Mouse (Mus musculus): ENCODE data around the gene Cyp11a1. TPM values are rescaled to one million over a fixed set of nuclear protein-coding genes. Genes with fewer than 3 reads are reported as not detected.

The Cyp11a1 gene
- polyA plus RNA-seq, 1 experiment = 0.45 TPM

DNA sequence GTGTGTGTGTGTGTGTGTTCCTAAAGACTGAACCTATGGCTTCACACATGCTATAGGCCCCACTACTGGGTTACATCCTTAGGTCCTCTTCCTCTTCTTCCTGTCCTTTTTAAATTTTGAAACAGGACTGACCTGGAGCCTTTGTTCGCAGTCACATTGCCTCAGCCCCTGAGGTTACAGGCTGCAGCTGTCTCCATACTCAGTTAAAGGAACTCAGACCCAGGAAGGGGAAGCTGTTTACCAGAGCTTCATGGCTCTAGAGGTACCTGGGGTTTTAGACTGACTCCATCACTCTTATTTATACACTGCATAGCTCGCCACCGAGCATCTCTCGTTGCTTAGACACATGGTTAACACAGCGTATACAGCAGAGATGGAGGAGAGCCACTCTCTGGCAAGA is 34.8 kb upstream of the Cyp11a1 start:
- no peak overlapping the region for H3K9ac ChIP-seq (ENCODE audit: low read depth, poor library complexity, severe bottlenecking)
- no peak overlapping the region for H3K4me3 ChIP-seq (ENCODE audit: low read depth, low read length)
- H3K36me3 ChIP-seq (ENCODE audit: control insufficient read depth, insufficient read depth, low read length, poor library complexity, severe bottlenecking) = no peaks in the 10 kb centered on the region
- H3K4me1 ChIP-seq (ENCODE audit: control insufficient read depth, insufficient read depth, low read length) = no peaks in the 10 kb centered on the region
- no peaks in the 10 kb centered on the region; the same call in 1 of the 2 replicates for H3K27me3 ChIP-seq (ENCODE audit: control insufficient read depth, insufficient read depth, low read length, poor library complexity, severe bottlenecking)
- TF ChIP-seq CTCF (IDR thresholded peaks at IDR 0.05; ENCODE audit: low read depth, low read length) = no peak
- no peak overlapping the region for H3K27ac ChIP-seq (ENCODE audit: insufficient read depth, low read length)
- H3K9me3 ChIP-seq (replicated peaks; ENCODE audit: control insufficient read depth, insufficient read depth, low read length, poor library complexity, severe bottlenecking) = no peaks in the 10 kb centered on the region

DNA sequence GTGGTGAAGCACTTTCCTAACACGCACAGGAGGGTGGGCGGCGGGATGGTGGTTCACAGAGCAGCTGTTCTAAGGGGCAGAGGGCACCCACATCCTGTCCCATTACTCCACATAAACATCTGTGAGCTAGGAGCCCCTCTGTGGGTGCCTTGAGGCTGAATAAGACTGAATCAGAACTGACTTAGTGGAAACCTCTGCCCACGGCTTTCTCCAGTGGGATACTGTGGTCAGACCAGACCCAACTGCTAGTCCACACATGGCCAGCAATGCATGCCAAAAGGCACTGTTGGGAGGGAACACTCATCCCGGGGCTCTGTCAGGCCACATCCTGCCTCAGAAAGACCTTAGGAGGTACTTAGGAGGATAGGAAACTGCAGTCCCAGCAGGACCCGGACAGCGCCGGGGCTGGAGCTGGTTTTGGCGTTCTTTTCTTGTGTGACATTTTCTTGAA is 34.0 kb upstream of the Cyp11a1 start:
- Histone ChIP-seq H3K27ac (ENCODE audit: insufficient read depth, low read length) (no peak overlapping the region), H3K36me3 (ENCODE audit: control insufficient read depth, insufficient read depth, low read length, poor library complexity, severe bottlenecking) (no peaks in the 10 kb centered on the region), H3K9ac (ENCODE audit: low read depth, poor library complexity, severe bottlenecking) (no peak overlapping the region), H3K4me3 (ENCODE audit: low read depth, low read length) (no peak overlapping the region), H3K27me3 (ENCODE audit: control insufficient read depth, insufficient read depth, low read length, poor library complexity, severe bottlenecking) (no peaks in the 10 kb centered on the region; the same call in 1 of the 2 replicates), H3K4me1 (ENCODE audit: control insufficient read depth, insufficient read depth, low read length) (no peaks in the 10 kb centered on the region), H3K9me3 (replicated peaks; ENCODE audit: control insufficient read depth, insufficient read depth, low read length, poor library complexity, severe bottlenecking) (no peaks in the 10 kb centered on the region)
- TF ChIP-seq POLR2A (IDR thresholded peaks at IDR 0.05; ENCODE audit: insufficient read depth, low read length) = no peak
- no peak for TF ChIP-seq CTCF (IDR thresholded peaks at IDR 0.05; ENCODE audit: low read depth, low read length)
- no peak for TF ChIP-seq EP300 (IDR thresholded peaks at IDR 0.05; ENCODE audit: insufficient read depth, low read depth, low read length)

DNA sequence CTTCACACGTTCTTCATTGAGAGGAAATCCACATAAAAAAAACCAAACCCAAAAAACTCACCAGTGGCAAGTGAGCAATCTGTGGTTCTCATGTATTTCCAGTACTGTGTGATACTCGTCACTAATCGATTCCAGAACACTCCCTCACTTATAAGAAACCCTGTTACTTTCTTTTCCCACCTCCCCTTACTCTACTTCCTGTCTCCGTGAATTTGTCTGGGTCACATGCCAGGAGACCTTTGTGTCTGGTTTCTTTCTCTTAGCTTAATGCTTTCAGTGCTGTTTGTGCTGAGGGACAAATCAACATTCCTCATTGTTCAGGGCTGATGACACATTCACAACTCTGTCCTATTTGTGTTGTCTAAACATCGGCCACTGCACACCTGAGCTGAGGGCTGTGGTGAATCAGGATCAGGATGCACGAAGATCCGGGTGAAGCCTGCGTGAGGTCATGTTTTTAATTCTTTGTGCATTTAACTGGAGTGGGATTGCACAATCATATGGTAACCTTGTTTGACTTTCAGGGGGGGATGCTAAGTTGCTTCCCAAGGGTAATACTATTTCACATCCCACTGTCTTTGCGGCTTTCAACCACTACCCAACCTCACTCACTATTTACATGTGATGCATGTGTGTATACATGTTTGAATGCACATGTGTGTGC is 33.3 kb upstream of the Cyp11a1 start:
- TF ChIP-seq EP300 (IDR thresholded peaks at IDR 0.05; ENCODE audit: insufficient read depth, low read depth, low read length) (no peak), CTCF (IDR thresholded peaks at IDR 0.05; ENCODE audit: low read depth, low read length) (no peak), POLR2A (IDR thresholded peaks at IDR 0.05; ENCODE audit: insufficient read depth, low read length) (no peak)
- H3K4me1 ChIP-seq (ENCODE audit: control insufficient read depth, insufficient read depth, low read length) = no peaks in the 10 kb centered on the region
- H3K27ac ChIP-seq (ENCODE audit: insufficient read depth, low read length) = no peak overlapping the region
- H3K36me3 ChIP-seq (ENCODE audit: control insufficient read depth, insufficient read depth, low read length, poor library complexity, severe bottlenecking) = no peaks in the 10 kb centered on the region
- no peak overlapping the region for H3K9ac ChIP-seq (ENCODE audit: low read depth, poor library complexity, severe bottlenecking)
- H3K27me3 ChIP-seq (ENCODE audit: control insufficient read depth, insufficient read depth, low read length, poor library complexity, severe bottlenecking) = no peaks in the 10 kb centered on the region; the same call in 1 of the 2 replicates
- no peak overlapping the region for H3K4me3 ChIP-seq (ENCODE audit: low read depth, low read length)
- no peaks in the 10 kb centered on the region for H3K9me3 ChIP-seq (replicated peaks; ENCODE audit: control insufficient read depth, insufficient read depth, low read length, poor library complexity, severe bottlenecking)

DNA sequence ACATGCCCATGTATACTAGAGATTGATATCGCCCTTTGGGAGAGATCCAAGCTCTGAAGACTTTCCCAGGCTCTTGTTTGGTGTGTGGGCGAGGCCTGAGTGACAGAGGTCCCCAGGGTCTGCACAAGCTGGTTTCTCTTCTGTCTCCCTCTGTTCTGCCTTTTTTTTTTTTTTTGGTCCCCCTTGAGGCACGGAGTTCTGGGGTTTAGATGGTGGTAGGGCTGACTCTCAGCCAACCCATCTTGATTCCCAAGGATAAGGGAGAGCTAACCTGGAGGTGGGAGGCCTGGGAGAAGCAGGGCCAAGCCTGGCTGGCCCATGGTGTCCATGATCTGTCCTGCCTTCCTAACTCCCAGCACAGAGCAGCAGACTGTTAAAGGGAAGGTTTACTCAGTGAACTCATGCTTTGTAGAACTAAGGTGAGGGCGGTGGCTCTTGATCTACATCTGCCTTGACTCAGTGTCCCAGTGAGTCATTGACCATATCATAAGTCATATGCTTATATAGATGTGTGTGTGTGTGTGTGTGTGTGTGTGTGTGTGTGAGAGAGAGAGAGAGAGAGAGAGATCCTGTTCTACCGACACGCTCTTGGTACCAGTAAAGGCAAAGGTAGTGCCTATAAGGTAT is 32.7 kb upstream of the Cyp11a1 start:
- no peaks in the 10 kb centered on the region for H3K36me3 ChIP-seq (ENCODE audit: control insufficient read depth, insufficient read depth, low read length, poor library complexity, severe bottlenecking)
- no peak overlapping the region for H3K27ac ChIP-seq (ENCODE audit: insufficient read depth, low read length)
- no peaks in the 10 kb centered on the region for H3K4me1 ChIP-seq (ENCODE audit: control insufficient read depth, insufficient read depth, low read length)
- H3K9me3 ChIP-seq (replicated peaks; ENCODE audit: control insufficient read depth, insufficient read depth, low read length, poor library complexity, severe bottlenecking) = no peaks in the 10 kb centered on the region
- TF ChIP-seq CTCF (IDR thresholded peaks at IDR 0.05; ENCODE audit: low read depth, low read length) (no peak), EP300 (IDR thresholded peaks at IDR 0.05; ENCODE audit: insufficient read depth, low read depth, low read length) (no peak)
- no peak overlapping the region for H3K4me3 ChIP-seq (ENCODE audit: low read depth, low read length)
- H3K9ac ChIP-seq (ENCODE audit: low read depth, poor library complexity, severe bottlenecking) = no peak overlapping the region
- H3K27me3 ChIP-seq (ENCODE audit: control insufficient read depth, insufficient read depth, low read length, poor library complexity, severe bottlenecking) = no peaks in the 10 kb centered on the region; the same call in 1 of the 2 replicates

DNA sequence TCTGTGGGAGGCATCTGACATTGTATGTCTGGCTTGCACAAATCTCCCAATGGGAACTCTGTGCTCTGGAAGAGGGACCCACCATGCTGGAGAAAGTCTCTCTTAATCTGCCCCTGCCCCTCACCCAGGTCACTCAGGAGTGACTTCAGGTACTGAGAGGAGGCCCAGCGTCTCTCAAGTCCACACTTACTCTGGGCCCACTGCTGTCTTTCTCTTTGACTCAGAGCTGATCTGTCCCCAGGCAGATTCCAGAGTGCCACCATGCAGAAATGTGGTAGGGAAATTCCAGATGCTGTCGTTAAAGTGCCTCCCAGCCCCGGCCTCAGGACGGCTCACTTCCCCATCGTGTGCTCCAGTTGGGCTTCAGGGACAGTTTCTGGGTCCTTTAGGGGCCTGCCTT is 32.0 kb upstream of the Cyp11a1 start:
- H3K9me3 ChIP-seq (replicated peaks; ENCODE audit: control insufficient read depth, insufficient read depth, low read length, poor library complexity, severe bottlenecking) = no peaks in the 10 kb centered on the region
- no peaks in the 10 kb centered on the region; the same call in 1 of the 2 replicates for H3K27me3 ChIP-seq (ENCODE audit: control insufficient read depth, insufficient read depth, low read length, poor library complexity, severe bottlenecking)
- TF ChIP-seq POLR2A (IDR thresholded peaks at IDR 0.05; ENCODE audit: insufficient read depth, low read length) = no peak
- no peak for TF ChIP-seq EP300 (IDR thresholded peaks at IDR 0.05; ENCODE audit: insufficient read depth, low read depth, low read length)
- TF ChIP-seq CTCF (IDR thresholded peaks at IDR 0.05; ENCODE audit: low read depth, low read length) = no peak
- no peaks in the 10 kb centered on the region for H3K4me1 ChIP-seq (ENCODE audit: control insufficient read depth, insufficient read depth, low read length)
- no peak overlapping the region for H3K4me3 ChIP-seq (ENCODE audit: low read depth, low read length)
- H3K27ac ChIP-seq (ENCODE audit: insufficient read depth, low read length) = no peak overlapping the region
- no peaks in the 10 kb centered on the region for H3K36me3 ChIP-seq (ENCODE audit: control insufficient read depth, insufficient read depth, low read length, poor library complexity, severe bottlenecking)
- no peak overlapping the region for H3K9ac ChIP-seq (ENCODE audit: low read depth, poor library complexity, severe bottlenecking)

DNA sequence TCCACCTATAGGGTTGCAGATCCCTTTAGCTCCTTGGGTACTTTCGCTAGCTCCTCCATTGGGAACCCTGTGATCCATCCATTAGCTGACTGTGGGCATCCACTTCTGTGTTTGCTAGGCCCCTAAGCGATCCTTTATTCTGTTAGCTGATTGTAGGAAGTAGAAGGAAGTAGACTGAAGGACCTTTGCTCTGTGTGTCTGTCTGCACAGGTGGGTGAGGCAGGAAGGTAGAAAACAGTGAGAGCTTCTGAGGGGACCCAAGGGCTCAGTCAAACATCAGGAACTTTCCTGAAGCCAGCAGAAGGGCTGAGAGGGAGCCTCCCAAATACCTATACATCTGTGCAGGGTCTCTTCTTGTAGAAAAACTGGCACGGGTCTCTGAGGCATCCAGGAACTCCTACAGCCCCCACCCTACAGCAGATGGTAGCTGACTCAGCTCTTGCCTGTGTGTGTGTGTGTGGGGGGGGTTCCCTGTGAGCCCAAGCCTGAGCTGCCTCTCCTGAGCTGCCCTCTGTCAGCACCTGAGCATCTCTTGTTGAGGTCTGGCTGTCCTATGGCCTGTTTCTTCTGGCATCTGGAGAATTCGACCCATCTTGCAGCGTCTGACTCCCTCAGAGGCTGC is 30.9 kb upstream of the Cyp11a1 start:
- TF ChIP-seq CTCF (IDR thresholded peaks at IDR 0.05; ENCODE audit: low read depth, low read length) (no peak), EP300 (IDR thresholded peaks at IDR 0.05; ENCODE audit: insufficient read depth, low read depth, low read length) (no peak), POLR2A (IDR thresholded peaks at IDR 0.05; ENCODE audit: insufficient read depth, low read length) (no peak)
- no peaks in the 10 kb centered on the region for H3K36me3 ChIP-seq (ENCODE audit: control insufficient read depth, insufficient read depth, low read length, poor library complexity, severe bottlenecking)
- no peak overlapping the region for H3K4me3 ChIP-seq (ENCODE audit: low read depth, low read length)
- no peak overlapping the region for H3K27ac ChIP-seq (ENCODE audit: insufficient read depth, low read length)
- H3K9me3 ChIP-seq (replicated peaks; ENCODE audit: control insufficient read depth, insufficient read depth, low read length, poor library complexity, severe bottlenecking) = no peaks in the 10 kb centered on the region
- no peaks in the 10 kb centered on the region; the same call in 1 of the 2 replicates for H3K27me3 ChIP-seq (ENCODE audit: control insufficient read depth, insufficient read depth, low read length, poor library complexity, severe bottlenecking)
- H3K4me1 ChIP-seq (ENCODE audit: control insufficient read depth, insufficient read depth, low read length) = no peaks in the 10 kb centered on the region
- no peak overlapping the region for H3K9ac ChIP-seq (ENCODE audit: low read depth, poor library complexity, severe bottlenecking)
